Mouse (Mus musculus): ENCODE data around the gene Pole2.

GRCm38 (mm10) chr12:69207396-69207795, 20.6 kb downstream of the Pole2 start:
- TF ChIP-seq CTCF (IDR thresholded peaks at IDR 0.05 in 2 of 3, conservative IDR thresholded peaks at IDR 0.05 in 1 of 3; ENCODE audit: control insufficient read depth in 1 of 3, insufficient read depth in 1 of 3, low read depth in 2 of 3, low read length in 3 of 3, poor library complexity in 1 of 3, severe bottlenecking in 1 of 3) (no peak), MAX (IDR thresholded peaks at IDR 0.05; ENCODE audit: low read length) (no peak), POLR2AphosphoS5 (IDR thresholded peaks at IDR 0.05; ENCODE audit: borderline replicate concordance, low read depth, low read length) (no peak), ZC3H11A (IDR thresholded peaks at IDR 0.05; ENCODE audit: low read depth, low read length) (no peak), EP300 (IDR thresholded peaks at IDR 0.05; ENCODE audit: low read depth in 1 of 2, low read length in 2 of 2) (no peak), POLR2AphosphoS2 (IDR thresholded peaks at IDR 0.05; ENCODE audit: low read length) (no peak), HCFC1 (IDR thresholded peaks at IDR 0.05; ENCODE audit: low read depth, low read length) (no peak)

Measured in MEL (cell line).